Mouse (Mus musculus) small intestine, adult 2 months (tissue): ENCODE data around the gene Ccdc82.

Source experiments
- CTCF ChIP-seq: fragments of 200-500 bp; IDR thresholded peaks from 2 replicates; pipeline ENCODE4 v1.5.1; 2012; ENCODE audit warnings: low read depth, mild to moderate bottlenecking, control low read depth, inconsistent platforms, low read length, moderate library complexity, mixed read lengths; ENCODE audit not compliant: insufficient replicate concordance, insufficient read length; ENCODE audit errors: extremely low read depth
- POLR2A ChIP-seq: fragments of 200-500 bp; IDR thresholded peaks from 2 replicates; pipeline ENCODE4 v1.6.1; 2012; ENCODE audit warnings: low read depth, mild to moderate bottlenecking, control low read depth, inconsistent platforms, low read length, moderate library complexity

- no peak for TF ChIP-seq POLR2A
- no peak for TF ChIP-seq CTCF
Observed at GRCm38 (mm10) chr9:13260980-13261379, 14.2 kb downstream of the Ccdc82 start.
